Mouse (Mus musculus): ENCODE data around the gene Olfr324. TPM values are rescaled to one million over a fixed set of nuclear protein-coding genes. Genes with fewer than 3 reads are reported as not detected.

Olfr324 gene
- 0.06 and 0.09 TPM in 2 replicates for polyA plus RNA-seq (2015; fragmentation: Nextera tagmentation; extraction: Ambion mirVana)

GRCm38 (mm10) chr11:58594814-58595213 lies at the start of gene Olfr324:
Olfr324 (plus strand) TSS chr11:58595114.
- no peak for ATAC-seq (ENCODE audit: low FRiP score, low read depth)
- Histone ChIP-seq H3K4me2 (no peak within 1 kb of the TSS), H3K36me3 (no peaks in the 10 kb centered on the region), H3K9me3 (no peaks in the 10 kb centered on the region), H3K27me3 (no peaks in the 10 kb centered on the region), H3K4me1 (replicated peaks) (no peaks in the 10 kb centered on the region), H3K4me3 (no peak within 1 kb of the TSS), H3K27ac (replicated peaks) (no peak within 1 kb of the TSS), H3K9ac (no peak within 1 kb of the TSS)
- 85% methylated on average over 6 of the region's 6 CpGs for WGBS

DNA sequence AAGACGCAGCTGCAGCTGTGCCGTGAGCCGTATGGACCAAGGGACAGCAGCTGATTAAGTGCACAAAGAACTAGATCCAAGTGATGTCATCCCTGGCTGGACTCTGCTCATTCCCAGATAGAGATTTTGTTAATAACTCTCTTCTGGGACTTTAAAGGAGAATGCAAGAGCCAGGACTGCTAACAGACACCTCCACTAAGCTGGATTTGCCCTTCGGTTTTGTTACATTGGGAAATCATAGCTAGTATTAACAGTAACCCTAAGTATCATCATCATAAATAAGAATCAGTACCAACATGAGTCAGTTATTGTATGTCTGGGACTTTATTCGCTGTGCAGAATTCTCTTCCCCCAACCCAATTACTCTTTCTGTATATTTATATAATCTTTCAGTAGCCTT lies 48.6 kb upstream of the Olfr324 start, which contains the start of gene Olfr329-ps:
Gene Olfr329-ps, minus strand, starts transcription at position 101 of the 400 bp plus-strand sequence.
- Histone ChIP-seq H3K36me3 (no peaks in the 10 kb centered on the region), H3K9me3 (no peaks in the 10 kb centered on the region), H3K4me1 (replicated peaks) (no peaks in the 10 kb centered on the region), H3K9ac (no peak within 1 kb of the TSS), H3K4me2 (no peak within 1 kb of the TSS), H3K27me3 (no peaks in the 10 kb centered on the region), H3K27ac (replicated peaks) (no peak within 1 kb of the TSS), H3K4me3 (no peak within 1 kb of the TSS)
- 81% methylated on average over 5 of the region's 5 CpGs for WGBS
- no peak for ATAC-seq (ENCODE audit: low FRiP score, low read depth)

GRCm38 (mm10) chr11:58555536-58555935 lies 39.4 kb upstream of the Olfr324 start, which contains the start of gene Olfr328:
Olfr328 (minus strand) TSS chr11:58555636.
- WGBS: 78% methylated on average over 1 of the region's 1 CpGs

GRCm38 (mm10) chr11:58570405-58570804 lies 24.5 kb upstream of the Olfr324 start, which contains the start of gene Olfr224:
Olfr224 (minus strand) TSS chr11:58570553.
- H3K4me3 ChIP-seq: no peak within 1 kb of the TSS
- H3K36me3 ChIP-seq: no peaks in the 10 kb centered on the region
- H3K27ac ChIP-seq (replicated peaks): no peak within 1 kb of the TSS
- no peaks in the 10 kb centered on the region for H3K27me3 ChIP-seq
- 74% methylated on average over 5 of the region's 5 CpGs for WGBS
- no peaks in the 10 kb centered on the region for H3K4me1 ChIP-seq (replicated peaks)
- no peaks in the 10 kb centered on the region for H3K9me3 ChIP-seq
- no peak for ATAC-seq (ENCODE audit: low FRiP score, low read depth)
- H3K4me2 ChIP-seq: no peak within 1 kb of the TSS
- H3K9ac ChIP-seq: no peak within 1 kb of the TSS

More at GRCm38 (mm10) chr11:58555536-58555935, 39.4 kb upstream of the Olfr324 start, which contains the start of gene Olfr328:
- H3K27ac ChIP-seq (replicated peaks): no peak within 1 kb of the TSS
- H3K4me1 ChIP-seq (replicated peaks): no peaks in the 10 kb centered on the region
- no peak within 1 kb of the TSS for H3K9ac ChIP-seq
- no peak within 1 kb of the TSS for H3K4me3 ChIP-seq
- no peaks in the 10 kb centered on the region for H3K36me3 ChIP-seq
- no peak within 1 kb of the TSS for H3K4me2 ChIP-seq
- H3K9me3 ChIP-seq: no peaks in the 10 kb centered on the region
- H3K27me3 ChIP-seq: no peaks in the 10 kb centered on the region
- no peak for ATAC-seq (ENCODE audit: low FRiP score, low read depth)

DNA sequence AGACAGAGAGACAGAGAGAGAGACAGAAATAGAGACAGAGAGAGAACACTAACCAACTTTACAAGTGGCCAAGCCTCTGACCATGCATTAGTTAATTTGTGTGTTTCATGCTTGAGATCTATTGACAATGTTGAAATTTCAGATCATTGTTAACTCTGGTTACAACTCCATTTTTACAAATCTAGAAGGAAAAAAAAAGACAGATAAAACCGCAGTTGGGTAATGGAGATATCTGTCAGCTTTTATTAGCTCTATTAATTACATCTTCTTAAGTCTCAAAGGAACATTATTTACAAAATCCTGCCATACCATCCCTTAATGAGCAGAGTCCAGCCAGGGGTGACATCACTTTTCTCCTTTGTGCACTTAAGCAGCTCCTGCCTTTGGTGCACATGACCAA lies 17.5 kb upstream of the Olfr324 start, which contains the start of gene Olfr325:
Gene Olfr325, plus strand, starts transcription at position 301 of the 400 bp plus-strand sequence.
- Histone ChIP-seq H3K27me3 (no peaks in the 10 kb centered on the region), H3K4me1 (replicated peaks) (no peaks in the 10 kb centered on the region), H3K9ac (no peak within 1 kb of the TSS), H3K27ac (replicated peaks) (no peak within 1 kb of the TSS), H3K36me3 (no peaks in the 10 kb centered on the region), H3K9me3 (no peaks in the 10 kb centered on the region), H3K4me3 (no peak within 1 kb of the TSS), H3K4me2 (no peak within 1 kb of the TSS)
- 89% methylated on average over 1 of the region's 1 CpGs for WGBS
- ATAC-seq (ENCODE audit: low FRiP score, low read depth): no peak

- ATAC-seq (ENCODE audit: low FRiP score, low read depth): no peak
- WGBS: 76% methylated on average over 8 of the region's 8 CpGs
- no peaks in the 10 kb centered on the region for H3K4me1 ChIP-seq (replicated peaks)
- no peaks in the 10 kb centered on the region for H3K9me3 ChIP-seq
- H3K4me3 ChIP-seq: no peak overlapping the region
- H3K36me3 ChIP-seq: no peaks in the 10 kb centered on the region
- no peaks in the 10 kb centered on the region for H3K27me3 ChIP-seq
- H3K4me2 ChIP-seq: no peak overlapping the region
- H3K9ac ChIP-seq: no peak overlapping the region
- H3K27ac ChIP-seq (replicated peaks): no peak overlapping the region
Measured at GRCm38 (mm10) chr11:58578636-58579035, 16.3 kb upstream of the Olfr324 start.

GRCm38 (mm10) chr11:58587898-58588348 lies 7.0 kb upstream of the Olfr324 start:
- H3K9ac ChIP-seq: no peak overlapping the region
- H3K4me1 ChIP-seq (replicated peaks): 0 out of 2 replicates have a peak, but pooled peaks cover 4% of the 10 kb centered on the region
- no peak overlapping the region for H3K4me2 ChIP-seq
- no peak for ATAC-seq (ENCODE audit: low FRiP score, low read depth)
- H3K9me3 ChIP-seq: no peaks in the 10 kb centered on the region
- no peak overlapping the region for H3K27ac ChIP-seq (replicated peaks)
- no peaks in the 10 kb centered on the region for H3K36me3 ChIP-seq
- 67% methylated on average over 7 of the region's 7 CpGs for WGBS
- H3K4me3 ChIP-seq: no peak overlapping the region
- no peaks in the 10 kb centered on the region for H3K27me3 ChIP-seq

GRCm38 (mm10) chr11:58588620-58589250 lies 6.2 kb upstream of the Olfr324 start:
- H3K27me3 ChIP-seq: no peaks in the 10 kb centered on the region
- H3K4me3 ChIP-seq: no peak overlapping the region
- no peak for ATAC-seq (ENCODE audit: low FRiP score, low read depth)
- no peak overlapping the region for H3K27ac ChIP-seq (replicated peaks)
- H3K4me2 ChIP-seq: no peak overlapping the region
- 0 out of 2 replicates have a peak, but pooled peaks cover 4% of the 10 kb centered on the region for H3K4me1 ChIP-seq (replicated peaks)
- 31% methylated on average over 3 of the region's 3 CpGs for WGBS
- no peaks in the 10 kb centered on the region for H3K9me3 ChIP-seq
- no peaks in the 10 kb centered on the region for H3K36me3 ChIP-seq
- H3K9ac ChIP-seq: no peak overlapping the region

- Histone ChIP-seq H3K27me3 (no peaks in the 10 kb centered on the region), H3K9me3 (no peaks in the 10 kb centered on the region), H3K36me3 (no peaks in the 10 kb centered on the region), H3K4me1 (replicated peaks) (no peaks in the 10 kb centered on the region), H3K4me3 (no peak overlapping the region), H3K4me2 (no peak overlapping the region), H3K27ac (replicated peaks) (no peak overlapping the region), H3K9ac (no peak overlapping the region)
- ATAC-seq (ENCODE audit: low FRiP score, low read depth): no peak
- 87% methylated on average over 13 of the region's 13 CpGs for WGBS
Measured at GRCm38 (mm10) chr11:58597837-58598236, 2.9 kb downstream of the Olfr324 start.

- ATAC-seq (ENCODE audit: low FRiP score, low read depth): no peak
- no peak overlapping the region for H3K27ac ChIP-seq (replicated peaks)
- no peaks in the 10 kb centered on the region for H3K4me1 ChIP-seq (replicated peaks)
- H3K9me3 ChIP-seq: no peaks in the 10 kb centered on the region
- H3K27me3 ChIP-seq: no peaks in the 10 kb centered on the region
- no peak overlapping the region for H3K9ac ChIP-seq
- H3K36me3 ChIP-seq: no peaks in the 10 kb centered on the region
- H3K4me2 ChIP-seq: no peak overlapping the region
- H3K4me3 ChIP-seq: no peak overlapping the region
Measured at GRCm38 (mm10) chr11:58602062-58602461, 7.1 kb downstream of the Olfr324 start.

DNA sequence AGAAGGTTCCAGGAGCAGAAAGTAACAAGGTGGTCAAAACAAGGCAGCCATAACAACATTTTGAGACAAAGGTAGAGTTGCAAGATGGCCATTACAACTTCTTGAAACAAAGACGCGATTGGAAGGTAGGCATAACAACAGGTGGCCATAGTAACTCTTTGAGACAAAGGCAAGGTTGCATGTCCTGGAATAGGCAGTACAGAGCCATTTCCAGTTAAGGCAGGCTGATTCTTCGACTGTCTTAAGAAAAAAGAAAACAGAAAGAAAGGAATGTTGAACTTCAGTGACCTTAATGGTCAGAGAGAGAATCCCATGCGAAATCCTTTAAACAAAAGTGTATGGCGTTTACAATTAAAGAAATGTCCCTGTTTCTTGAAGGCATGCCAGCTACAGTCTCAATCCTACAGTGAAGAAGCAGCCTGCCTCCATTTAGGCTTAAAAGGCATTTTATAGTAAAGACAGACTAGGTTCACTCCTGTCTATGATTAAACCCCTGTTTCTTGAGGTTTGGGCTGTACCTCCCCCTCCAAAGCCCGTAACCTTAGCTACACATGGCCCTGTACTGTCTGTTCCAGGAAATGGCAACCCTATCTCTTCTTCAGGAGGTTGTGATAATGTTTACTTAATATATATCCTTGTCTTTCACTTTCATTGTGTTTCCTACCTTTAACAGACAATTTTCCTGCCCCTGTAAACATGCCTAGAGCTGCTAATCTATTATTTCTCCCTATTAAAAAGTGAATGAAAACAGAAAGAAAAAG lies 8.1 kb downstream of the Olfr324 start:
- no peak overlapping the region for H3K9ac ChIP-seq
- H3K4me1 ChIP-seq (replicated peaks): no peaks in the 10 kb centered on the region
- ATAC-seq (ENCODE audit: low FRiP score, low read depth): no peak
- no peak overlapping the region for H3K4me2 ChIP-seq
- no peak overlapping the region for H3K4me3 ChIP-seq
- H3K27me3 ChIP-seq: no peaks in the 10 kb centered on the region
- no peak overlapping the region for H3K27ac ChIP-seq (replicated peaks)
- WGBS: 81% methylated on average over 6 of the region's 6 CpGs
- H3K9me3 ChIP-seq: no peaks in the 10 kb centered on the region
- H3K36me3 ChIP-seq: no peaks in the 10 kb centered on the region

DNA sequence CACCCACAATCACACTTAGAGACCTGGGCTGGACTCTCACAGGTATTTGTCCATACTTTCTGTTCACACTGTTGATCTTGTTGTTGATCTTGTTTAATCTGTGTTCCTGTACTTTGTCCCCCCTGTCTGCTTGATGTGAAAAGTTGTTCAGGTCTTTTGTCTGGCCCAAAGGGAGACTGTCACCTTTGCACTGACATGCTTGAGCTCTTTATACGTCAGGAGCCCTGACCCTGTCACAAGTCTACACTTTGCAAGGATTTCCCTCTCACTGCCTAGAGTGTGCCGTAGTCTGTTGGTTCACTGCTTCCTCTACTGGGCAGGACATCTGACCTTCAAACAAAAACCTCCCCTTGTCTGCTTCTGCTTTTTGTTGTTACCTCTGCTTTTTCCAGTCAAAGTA lies 9.8 kb downstream of the Olfr324 start:
- no peak overlapping the region for H3K27ac ChIP-seq (replicated peaks)
- 67% methylated on average over 2 of the region's 2 CpGs for WGBS
- no peak overlapping the region for H3K4me3 ChIP-seq
- H3K27me3 ChIP-seq: no peaks in the 10 kb centered on the region
- H3K4me1 ChIP-seq (replicated peaks): no peaks in the 10 kb centered on the region
- H3K36me3 ChIP-seq: no peaks in the 10 kb centered on the region
- no peak overlapping the region for H3K9ac ChIP-seq
- no peak for ATAC-seq (ENCODE audit: low FRiP score, low read depth)
- no peak overlapping the region for H3K4me2 ChIP-seq
- no peaks in the 10 kb centered on the region for H3K9me3 ChIP-seq

All from hindbrain, embryonic 15.5 days (tissue).